Mouse (Mus musculus) limb, embryonic 15.5 days (tissue): Measurements from ENCODE around the gene Scn1b. TPM values are rescaled to one million over a fixed set of nuclear protein-coding genes. Genes with fewer than 3 reads are reported as not detected.

Experiments
- ATAC-seq: fragments of 200-750 bp; cut with Nextera tagmentation; 2 replicates; pipeline ENCODE4 v1.8.0; 2017; ENCODE audit warnings: low read depth, moderate TSS enrichment; ENCODE audit not compliant: insufficient number of reproducible peaks, low FRiP score, low TSS enrichment
- H3K27ac ChIP-seq: fragments of 300-500 bp; sonication (generic); 2 replicates; pipeline ENCODE4 v1.5.1; 2015; ENCODE audit warnings: moderate library complexity, mild to moderate bottlenecking, inconsistent platforms
- H3K27me3 ChIP-seq: fragments of 300-500 bp; sonication (generic); 2 replicates; pipeline ENCODE4 v1.6.1; 2015; ENCODE audit warnings: inconsistent platforms
- H3K36me3 ChIP-seq: fragments of 300-500 bp; sonication (generic); 2 replicates; pipeline ENCODE4 v1.6.1; 2015; ENCODE audit warnings: inconsistent platforms
- H3K4me1 ChIP-seq: fragments of 300-500 bp; sonication (generic); 2 replicates; pipeline ENCODE4 v1.6.1; 2015; ENCODE audit warnings: inconsistent platforms
- H3K4me2 ChIP-seq: fragments of 300-500 bp; sonication (generic); 2 replicates; pipeline ENCODE4 v1.6.1; 2015; ENCODE audit warnings: mild to moderate bottlenecking, inconsistent platforms
- H3K4me3 ChIP-seq: fragments of 300-500 bp; sonication (generic); 2 replicates; pipeline ENCODE4 v1.5.1; 2015; ENCODE audit warnings: mild to moderate bottlenecking, inconsistent platforms
- H3K9ac ChIP-seq: fragments of 300-500 bp; sonication (generic); 2 replicates; pipeline ENCODE4 v1.6.1; 2015; ENCODE audit warnings: inconsistent platforms
- H3K9me3 ChIP-seq: fragments of 300-500 bp; sonication (generic); 2 replicates; pipeline ENCODE4 v1.6.1; 2016; ENCODE audit warnings: inconsistent platforms
- WGBS: fragments of 180-500 bp; shearing (Covaris S2); methylation state at CpG from one replicate; pipeline ENCODE4 v1.1.7; 2015; 5-methylcytosine and 5-hydroxymethylcytosine counted together
- polyA plus RNA-seq: library from polyadenylated mRNA; unstranded; fragments of >200 nt; fragmentation: Nextera tagmentation; extraction: Ambion mirVana; gene quantifications from 2 replicates; pipeline ENCODE4 v1.2.1, GENCODE M21; 2015

The Scn1b gene
- polyA plus RNA-seq, 1 experiment from 2014 or later, result 5.7 TPM

GRCm38 (mm10) chr7:31145596-31146160 lies 18.9 kb upstream of the Scn1b start:
- Histone ChIP-seq H3K4me1 (peaks cover 27% of the 10 kb centered on the region), H3K27me3 (no peaks in the 10 kb centered on the region), H3K4me2 (no peak overlapping the region), H3K27ac (peak overlapping the region; percentile 22; the same call in 1 of the 2 replicates), H3K36me3 (peaks cover 33% of the 10 kb centered on the region), H3K4me3 (no peak overlapping the region), H3K9me3 (no peaks in the 10 kb centered on the region), H3K9ac (no peak overlapping the region)
- WGBS, result 48% methylated on average over 12 of the region's 12 CpGs
- ATAC-seq, result no peak

- ATAC-seq, result no peak
- Histone ChIP-seq H3K9me3 (no peaks in the 10 kb centered on the region), H3K27ac (no peak overlapping the region), H3K4me3 (no peak overlapping the region), H3K9ac (no peak overlapping the region), H3K36me3 (peaks cover 41% of the 10 kb centered on the region), H3K4me2 (no peak overlapping the region), H3K4me1 (peaks cover 26% of the 10 kb centered on the region), H3K27me3 (no peaks in the 10 kb centered on the region)
- WGBS, result 96% methylated on average over 16 of the region's 16 CpGs
Measured at GRCm38 (mm10) chr7:31144886-31145285, 18.1 kb upstream of the Scn1b start.

GRCm38 (mm10) chr7:31140941-31141340 lies 14.1 kb upstream of the Scn1b start:
- H3K4me2 ChIP-seq, result no peak overlapping the region
- 92% methylated on average over 10 of the region's 10 CpGs for WGBS
- ATAC-seq, result no peak
- no peaks in the 10 kb centered on the region; the same call in 1 of the 2 replicates for H3K4me1 ChIP-seq
- no peak overlapping the region for H3K4me3 ChIP-seq
- no peaks in the 10 kb centered on the region for H3K9me3 ChIP-seq
- no peak overlapping the region for H3K27ac ChIP-seq
- peaks cover 81% of the 10 kb centered on the region for H3K36me3 ChIP-seq
- H3K9ac ChIP-seq, result no peak overlapping the region
- no peaks in the 10 kb centered on the region for H3K27me3 ChIP-seq

- no peak overlapping the region for H3K4me3 ChIP-seq
- H3K4me2 ChIP-seq, result no peak overlapping the region
- H3K4me1 ChIP-seq, result no peaks in the 10 kb centered on the region
- WGBS, result 88% methylated on average over 4 of the region's 4 CpGs
- no peak for ATAC-seq
- H3K27ac ChIP-seq, result no peak overlapping the region
- H3K9me3 ChIP-seq, result no peaks in the 10 kb centered on the region
- no peak overlapping the region for H3K9ac ChIP-seq
- H3K36me3 ChIP-seq, result peaks cover 87% of the 10 kb centered on the region
- no peaks in the 10 kb centered on the region for H3K27me3 ChIP-seq
Measured at GRCm38 (mm10) chr7:31140302-31140701, 13.5 kb upstream of the Scn1b start.

- H3K9me3 ChIP-seq, result no peaks in the 10 kb centered on the region
- ATAC-seq, result no peak
- no peaks in the 10 kb centered on the region for H3K27me3 ChIP-seq
- no peak overlapping the region for H3K9ac ChIP-seq
- H3K36me3 ChIP-seq, result peaks cover 93% of the 10 kb centered on the region
- no peak overlapping the region for H3K27ac ChIP-seq
- no peak overlapping the region for H3K4me3 ChIP-seq
- WGBS, result 64% methylated on average over 5 of the region's 5 CpGs
- no peak overlapping the region for H3K4me2 ChIP-seq
- H3K4me1 ChIP-seq, result no peaks in the 10 kb centered on the region
Measured at GRCm38 (mm10) chr7:31139765-31140164, 13.0 kb upstream of the Scn1b start.

GRCm38 (mm10) chr7:31135717-31136116 lies 8.9 kb upstream of the Scn1b start:
- no peaks in the 10 kb centered on the region for H3K4me1 ChIP-seq
- no peak overlapping the region for H3K9ac ChIP-seq
- 94% methylated on average over 10 of the region's 10 CpGs for WGBS
- no peak overlapping the region for H3K27ac ChIP-seq
- peaks cover 100% of the 10 kb centered on the region for H3K36me3 ChIP-seq
- no peaks in the 10 kb centered on the region for H3K27me3 ChIP-seq
- no peak overlapping the region for H3K4me3 ChIP-seq
- no peaks in the 10 kb centered on the region for H3K9me3 ChIP-seq
- no peak for ATAC-seq
- H3K4me2 ChIP-seq, result no peak overlapping the region

GRCm38 (mm10) chr7:31131866-31132265 lies 5.1 kb upstream of the Scn1b start:
- Histone ChIP-seq H3K9ac (no peak overlapping the region), H3K27ac (no peak overlapping the region), H3K36me3 (peaks cover 85% of the 10 kb centered on the region), H3K4me3 (no peak overlapping the region), H3K27me3 (peaks cover 7% of the 10 kb centered on the region; the same call in 1 of the 2 replicates), H3K4me1 (peaks cover 7% of the 10 kb centered on the region), H3K4me2 (no peak overlapping the region), H3K9me3 (no peaks in the 10 kb centered on the region)
- 84% methylated on average over 4 of the region's 4 CpGs for WGBS
- ATAC-seq, result no peak

GRCm38 (mm10) chr7:31130841-31131240 lies 4.0 kb upstream of the Scn1b start:
- no peaks in the 10 kb centered on the region for H3K9me3 ChIP-seq
- peaks cover 17% of the 10 kb centered on the region for H3K4me1 ChIP-seq
- 27% methylated on average over 4 of the region's 4 CpGs for WGBS
- H3K27me3 ChIP-seq, result peaks cover 17% of the 10 kb centered on the region
- no peak overlapping the region for H3K9ac ChIP-seq
- H3K4me2 ChIP-seq, result no peak overlapping the region
- no peak overlapping the region for H3K27ac ChIP-seq
- no peak overlapping the region for H3K4me3 ChIP-seq
- peaks cover 75% of the 10 kb centered on the region for H3K36me3 ChIP-seq
- no peak for ATAC-seq

- Histone ChIP-seq H3K9ac (no peak overlapping the region), H3K4me2 (no peak overlapping the region), H3K36me3 (peaks cover 68% of the 10 kb centered on the region), H3K4me3 (no peak overlapping the region), H3K9me3 (no peaks in the 10 kb centered on the region), H3K27ac (no peak overlapping the region), H3K27me3 (peaks cover 23% of the 10 kb centered on the region), H3K4me1 (peaks cover 17% of the 10 kb centered on the region)
- ATAC-seq, result no peak
- 92% methylated on average over 7 of the region's 7 CpGs for WGBS
Measured at GRCm38 (mm10) chr7:31130197-31130596, 3.4 kb upstream of the Scn1b start.

GRCm38 (mm10) chr7:31128157-31128705 lies 1.4 kb upstream of the Scn1b start:
- no peak overlapping the region for H3K4me3 ChIP-seq
- 52% methylated on average over 9 of the region's 9 CpGs for WGBS
- H3K27me3 ChIP-seq, result peaks cover 31% of the 10 kb centered on the region
- peaks cover 17% of the 10 kb centered on the region for H3K4me1 ChIP-seq
- H3K4me2 ChIP-seq, result no peak overlapping the region
- ATAC-seq, result no peak
- no peak overlapping the region for H3K9ac ChIP-seq
- no peaks in the 10 kb centered on the region for H3K9me3 ChIP-seq
- peaks cover 49% of the 10 kb centered on the region for H3K36me3 ChIP-seq
- no peak overlapping the region for H3K27ac ChIP-seq

GRCm38 (mm10) chr7:31126211-31126751 lies 522 bp downstream of the Scn1b start:
- peaks cover 31% of the 10 kb centered on the region for H3K27me3 ChIP-seq
- peaks cover 29% of the 10 kb centered on the region for H3K36me3 ChIP-seq
- WGBS, result under 1% methylated on average over 53 of the region's 53 CpGs
- H3K4me3 ChIP-seq, result peak overlapping the region; percentile 65
- ATAC-seq, result no peak
- H3K27ac ChIP-seq, result no peak overlapping the region
- H3K4me1 ChIP-seq, result peaks cover 17% of the 10 kb centered on the region
- no peaks in the 10 kb centered on the region for H3K9me3 ChIP-seq
- H3K4me2 ChIP-seq, result peak overlapping the region; percentile 99
- H3K9ac ChIP-seq, result peak overlapping the region; percentile 48

- no peak overlapping the region for H3K4me2 ChIP-seq
- 74% methylated on average over 13 of the region's 13 CpGs for WGBS
- H3K27me3 ChIP-seq, result peaks cover 31% of the 10 kb centered on the region
- H3K9ac ChIP-seq, result no peak overlapping the region
- H3K36me3 ChIP-seq, result peaks cover 17% of the 10 kb centered on the region
- H3K4me3 ChIP-seq, result no peak overlapping the region
- no peaks in the 10 kb centered on the region for H3K9me3 ChIP-seq
- no peak for ATAC-seq
- peaks cover 17% of the 10 kb centered on the region for H3K4me1 ChIP-seq
- no peak overlapping the region for H3K27ac ChIP-seq
Measured at GRCm38 (mm10) chr7:31125116-31125515, 1.7 kb downstream of the Scn1b start.
